Mouse (Mus musculus): Measurements from ENCODE around the gene Gse1. TPM values are rescaled to one million over a fixed set of nuclear protein-coding genes. Genes with fewer than 3 reads are reported as not detected.

Gse1 gene
- total RNA-seq, 1 experiment = 21.4 TPM

GRCm38 (mm10) chr8:120368814-120369649 lies 140.8 kb downstream of the Gse1 start:
- Histone ChIP-seq H3K9ac (ENCODE audit: insufficient read depth, low read depth, low read length, poor library complexity, severe bottlenecking) (peak overlapping the region; percentile 82), H3K27ac (ENCODE audit: insufficient read depth, low read depth, low read length, poor library complexity, severe bottlenecking) (peak overlapping the region; percentile 65)

GRCm38 (mm10) chr8:120369956-120370355 lies 141.7 kb downstream of the Gse1 start:
- in situ Hi-C loops (cut with MboI; ENCODE audit: low sequenced_read_pairs in 2 of 2, unreplicated experiment in 2 of 2) = no loop called here
- Histone ChIP-seq H3K4me1 (ENCODE audit: control insufficient read depth in 2 of 2, insufficient read depth in 2 of 2, low read length in 2 of 2, poor library complexity in 1 of 2) (peaks cover 6 to 24% of the 10 kb centered on the region in 2 experiments; a peak in 2 of 4 replicates), H3K36me3 (ENCODE audit: control insufficient read depth, insufficient read depth, low read length, poor library complexity, severe bottlenecking) (no peaks in the 10 kb centered on the region), H3K27ac (ENCODE audit: insufficient read depth, low read depth, low read length, poor library complexity, severe bottlenecking) (no peak overlapping the region), H3K4me3 (ENCODE audit: insufficient read depth in 1 of 2, low read depth in 1 of 2, low read length in 2 of 2, poor library complexity in 1 of 2, severe bottlenecking in 1 of 2) (no peak overlapping the region), H3K9ac (ENCODE audit: insufficient read depth, low read depth, low read length, poor library complexity, severe bottlenecking) (no peak overlapping the region), H3K9me3 (ENCODE audit: control insufficient read depth, insufficient read depth, low read depth, low read length) (no peaks in the 10 kb centered on the region)
- TF ChIP-seq ZNF384 (IDR thresholded peaks at IDR 0.05; ENCODE audit: low read depth, low read length) (no peak), MAFK (IDR thresholded peaks at IDR 0.05; ENCODE audit: insufficient read depth, low read depth, low read length) (no peak), CHD2 (IDR thresholded peaks at IDR 0.05; ENCODE audit: low read depth, low read length) (no peak)
- no peak for DNase-seq (ENCODE audit: low read depth, low spot score)

More at GRCm38 (mm10) chr8:120368814-120369649, 140.8 kb downstream of the Gse1 start:
- no peaks in the 10 kb centered on the region for H3K9me3 ChIP-seq (ENCODE audit: control insufficient read depth, insufficient read depth, low read depth, low read length)
- peak; percentile 63 for DNase-seq (ENCODE audit: low read depth, low spot score)
- no peaks in the 10 kb centered on the region for H3K36me3 ChIP-seq (ENCODE audit: control insufficient read depth, insufficient read depth, low read length, poor library complexity, severe bottlenecking)
- no peak for TF ChIP-seq HCFC1 (IDR thresholded peaks at IDR 0.05; ENCODE audit: borderline replicate concordance, insufficient read depth, low read length)
- no peak for TF ChIP-seq CHD2 (IDR thresholded peaks at IDR 0.05; ENCODE audit: low read depth, low read length)
- TF ChIP-seq ZNF384 (IDR thresholded peaks at IDR 0.05; ENCODE audit: low read depth, low read length) = no peak
- TF ChIP-seq ZC3H11A (IDR thresholded peaks at IDR 0.05; ENCODE audit: borderline replicate concordance, low read depth, low read length) = no peak
- no peak for TF ChIP-seq MAFK (IDR thresholded peaks at IDR 0.05; ENCODE audit: insufficient read depth, low read depth, low read length)
- H3K4me3 ChIP-seq (ENCODE audit: insufficient read depth in 1 of 2, low read depth in 1 of 2, low read length in 2 of 2, poor library complexity in 1 of 2, severe bottlenecking in 1 of 2) = peak overlapping the region; percentile 18 to 50
- H3K4me1 ChIP-seq (ENCODE audit: control insufficient read depth in 2 of 2, insufficient read depth in 2 of 2, low read length in 2 of 2, poor library complexity in 1 of 2) = peaks cover 7 to 26% of the 10 kb centered on the region in 2 experiments; a peak in 3 of 4 replicates
- in situ Hi-C loops (cut with MboI; ENCODE audit: low sequenced_read_pairs in 2 of 2, unreplicated experiment in 2 of 2) = no loop called here

DNA sequence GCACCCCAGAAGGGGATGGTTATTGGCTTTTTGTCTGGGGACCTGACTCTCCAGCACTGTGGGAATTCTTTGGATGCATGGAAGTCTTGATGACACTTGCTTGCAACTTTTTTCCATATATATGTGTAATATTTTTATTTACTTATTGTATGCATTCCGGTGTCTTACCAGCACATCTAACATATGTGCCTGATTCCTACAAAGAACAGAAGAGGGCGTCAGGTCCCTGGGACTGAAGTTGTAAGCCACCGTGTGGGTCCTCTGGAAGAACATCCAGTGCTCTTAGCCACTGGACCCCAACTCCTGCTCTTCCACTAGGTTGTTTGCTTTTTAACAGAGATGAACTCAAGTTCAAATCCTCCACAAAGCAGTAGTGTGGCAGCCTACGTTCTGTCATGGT lies 142.2 kb downstream of the Gse1 start:
- no peak overlapping the region for H3K4me3 ChIP-seq (ENCODE audit: insufficient read depth in 1 of 2, low read depth in 1 of 2, low read length in 2 of 2, poor library complexity in 1 of 2, severe bottlenecking in 1 of 2)
- TF ChIP-seq ZNF384 (IDR thresholded peaks at IDR 0.05; ENCODE audit: low read depth, low read length) (no peak), HCFC1 (IDR thresholded peaks at IDR 0.05; ENCODE audit: borderline replicate concordance, insufficient read depth, low read length) (no peak), ZC3H11A (IDR thresholded peaks at IDR 0.05; ENCODE audit: borderline replicate concordance, low read depth, low read length) (no peak), CHD2 (IDR thresholded peaks at IDR 0.05; ENCODE audit: low read depth, low read length) (no peak), MAFK (IDR thresholded peaks at IDR 0.05; ENCODE audit: insufficient read depth, low read depth, low read length) (no peak)
- no peak overlapping the region for H3K27ac ChIP-seq (ENCODE audit: insufficient read depth, low read depth, low read length, poor library complexity, severe bottlenecking)
- H3K9me3 ChIP-seq (ENCODE audit: control insufficient read depth, insufficient read depth, low read depth, low read length) = no peaks in the 10 kb centered on the region
- peaks cover 4 to 22% of the 10 kb centered on the region in 2 experiments; a peak in 2 of 4 replicates for H3K4me1 ChIP-seq (ENCODE audit: control insufficient read depth in 2 of 2, insufficient read depth in 2 of 2, low read length in 2 of 2, poor library complexity in 1 of 2)
- in situ Hi-C loops (cut with MboI; ENCODE audit: low sequenced_read_pairs in 2 of 2, unreplicated experiment in 2 of 2) = no loop called here
- H3K36me3 ChIP-seq (ENCODE audit: control insufficient read depth, insufficient read depth, low read length, poor library complexity, severe bottlenecking) = no peaks in the 10 kb centered on the region
- H3K9ac ChIP-seq (ENCODE audit: insufficient read depth, low read depth, low read length, poor library complexity, severe bottlenecking) = no peak overlapping the region
- DNase-seq (ENCODE audit: low read depth, low spot score) = no peak

DNA sequence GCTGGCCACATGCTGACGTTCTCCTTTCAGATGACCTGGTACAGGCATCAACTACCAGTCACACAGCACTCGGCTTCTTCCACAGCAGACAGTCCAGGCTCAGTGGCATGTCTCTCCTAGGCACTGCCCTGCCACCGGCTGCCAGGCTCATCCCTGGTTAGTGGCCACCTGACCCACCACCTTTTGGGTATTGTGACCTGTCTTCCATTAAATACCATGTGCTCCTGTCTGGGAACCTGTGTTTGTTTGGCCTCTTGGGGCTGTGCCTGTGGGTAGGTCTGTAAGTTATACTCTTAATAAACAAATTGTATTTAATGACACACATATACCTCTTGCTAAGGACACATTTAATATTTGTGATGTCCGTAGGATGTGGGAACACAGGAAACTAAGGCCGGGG lies 142.9 kb downstream of the Gse1 start:
- peaks cover 4 to 23% of the 10 kb centered on the region in 2 experiments; a peak in 2 of 4 replicates for H3K4me1 ChIP-seq (ENCODE audit: control insufficient read depth in 2 of 2, insufficient read depth in 2 of 2, low read length in 2 of 2, poor library complexity in 1 of 2)
- in situ Hi-C loops (cut with MboI; ENCODE audit: low sequenced_read_pairs in 2 of 2, unreplicated experiment in 2 of 2) = no loop called here

More for the DNA sequence above, 142.9 kb downstream of the Gse1 start:
- no peak overlapping the region for H3K4me3 ChIP-seq (ENCODE audit: insufficient read depth in 1 of 2, low read depth in 1 of 2, low read length in 2 of 2, poor library complexity in 1 of 2, severe bottlenecking in 1 of 2)
- no peaks in the 10 kb centered on the region for H3K36me3 ChIP-seq (ENCODE audit: control insufficient read depth, insufficient read depth, low read length, poor library complexity, severe bottlenecking)
- no peak overlapping the region for H3K27ac ChIP-seq (ENCODE audit: insufficient read depth, low read depth, low read length, poor library complexity, severe bottlenecking)
- H3K9ac ChIP-seq (ENCODE audit: insufficient read depth, low read depth, low read length, poor library complexity, severe bottlenecking) = no peak overlapping the region
- TF ChIP-seq ZC3H11A (IDR thresholded peaks at IDR 0.05; ENCODE audit: borderline replicate concordance, low read depth, low read length) (no peak), ZNF384 (IDR thresholded peaks at IDR 0.05; ENCODE audit: low read depth, low read length) (no peak), MAFK (IDR thresholded peaks at IDR 0.05; ENCODE audit: insufficient read depth, low read depth, low read length) (no peak), CHD2 (IDR thresholded peaks at IDR 0.05; ENCODE audit: low read depth, low read length) (no peak), HCFC1 (IDR thresholded peaks at IDR 0.05; ENCODE audit: borderline replicate concordance, insufficient read depth, low read length) (no peak)
- DNase-seq (ENCODE audit: low read depth, low spot score) = no peak
- H3K9me3 ChIP-seq (ENCODE audit: control insufficient read depth, insufficient read depth, low read depth, low read length) = no peaks in the 10 kb centered on the region
